Mouse (Mus musculus): ENCODE data around the gene Crim1.

DNA sequence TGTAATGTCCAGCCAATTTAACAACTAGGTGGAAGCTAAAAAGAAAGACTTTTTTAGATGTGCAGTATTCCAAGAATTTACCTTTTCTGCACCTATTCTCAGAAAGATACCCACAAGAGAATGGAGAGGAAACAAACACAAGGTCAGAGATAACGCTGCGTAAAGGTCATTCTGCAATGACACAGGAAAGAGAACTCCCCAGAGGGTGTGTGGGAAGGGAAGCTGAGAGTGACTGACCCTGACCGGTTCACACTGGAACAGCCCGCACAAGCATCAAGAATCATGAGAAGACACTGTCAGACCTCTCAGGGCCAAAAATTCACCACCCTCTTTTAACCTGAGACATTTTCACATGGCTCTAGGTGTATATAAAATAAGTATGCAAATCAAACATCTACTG lies 207.5 kb downstream of the Crim1 start:
- TF ChIP-seq CTCF (IDR thresholded peaks at IDR 0.05; ENCODE audit: borderline replicate concordance, insufficient read depth, low read length) (no peak), POLR2A (IDR thresholded peaks at IDR 0.05; ENCODE audit: low read depth, low read length) (no peak)

Measured in embryonic fibroblast, embryonic 13.5 days (primary cell).